Mouse (Mus musculus) G1E (cell line): Measurements from ENCODE around the gene Kank4. TPM values are rescaled to one million over a fixed set of nuclear protein-coding genes. Genes with fewer than 3 reads are reported as not detected.

Experiments
- ATAC-seq: 2 replicates; pipeline ENCODE4 v1.8.0; 2016; ENCODE audit warnings: mild to moderate bottlenecking; ENCODE audit not compliant: insufficient number of reproducible peaks, poor library complexity, low FRiP score, severe bottlenecking; ENCODE audit errors: extremely low read depth
- DNase-seq: peaks from one replicate; pipeline ENCODE4 v3.0.0; 2012; ENCODE audit warnings: low spot score
- H3K27me3 ChIP-seq: 2 replicates; pipeline ENCODE4 v1.6.1; 2012; ENCODE audit warnings: mild to moderate bottlenecking, low read length, inconsistent platforms; ENCODE audit not compliant: insufficient read depth
- H3K36me3 ChIP-seq: replicated peaks from 2 replicates; pipeline ENCODE3; 2012; ENCODE audit warnings: mild to moderate bottlenecking, inconsistent platforms
- H3K4me1 ChIP-seq: 2 replicates; pipeline ENCODE4 v1.6.1; 2012; ENCODE audit warnings: low read depth, low read length, inconsistent platforms, mixed read lengths; ENCODE audit not compliant: insufficient read depth
- H3K4me3 ChIP-seq: 2 replicates; pipeline ENCODE4 v1.5.1; 2012; ENCODE audit warnings: low read depth, mild to moderate bottlenecking, inconsistent platforms, low read length, moderate library complexity, mixed read lengths
- H3K9me3 ChIP-seq: replicated peaks from 2 replicates; pipeline ENCODE4 v1.6.1; 2012; ENCODE audit warnings: inconsistent platforms
- CTCF ChIP-seq: IDR thresholded peaks from 2 replicates; pipeline ENCODE4 v1.5.1; 2012; ENCODE audit warnings: low read depth, low read length, inconsistent platforms, mixed read lengths
- GATA1 ChIP-seq: IDR thresholded peaks from 2 replicates; pipeline ENCODE4 v1.6.1; 2012; ENCODE audit warnings: borderline replicate concordance, low read length, inconsistent platforms, mixed read lengths
- GATA2 ChIP-seq: IDR thresholded peaks from 2 replicates; pipeline ENCODE4 v1.6.1; 2012; ENCODE audit warnings: low read depth, low read length, inconsistent platforms, borderline replicate concordance
- POLR2AphosphoS5 ChIP-seq: IDR thresholded peaks from 2 replicates; pipeline ENCODE4 v1.6.1; 2012; ENCODE audit warnings: low read depth, low read length, inconsistent platforms; ENCODE audit not compliant: insufficient replicate concordance
- TAL1 ChIP-seq: conservative IDR thresholded peaks from 2 replicates; pipeline ENCODE4 v1.6.1; 2012; ENCODE audit warnings: low read depth, low read length, inconsistent platforms, mixed read lengths
- polyA plus RNA-seq: library from polyadenylated mRNA; stranded (reverse); fragments of >175 nt; gene quantifications from 2 replicates; pipeline ENCODE4 v1.2.3, GENCODE M21; 2012
- total RNA-seq, 2 experiments: library from RNA; stranded (forward) in 1 of 2; stranded (reverse) in 1 of 2; fragments of 200-1000 nt in 1 of 2; fragments of >200 nt in 1 of 2; fragmentation: Nextera tagmentation in 1 of 2; gene quantifications; 2 replicates each; pipeline ENCODE4 v1.2.3; 2014 to 2017

Kank4 gene
- total and polyA plus RNA-seq, 3 experiments, result 0.33 TPM; not detected in 2

GRCm38 (mm10) chr4:98786281-98786680, 31.1 kb downstream of the Kank4 start:
- Histone ChIP-seq H3K9me3 (peaks cover 86% of the 10 kb centered on the region), H3K4me1 (no peaks in the 10 kb centered on the region), H3K4me3 (no peak overlapping the region), H3K27me3 (no peaks in the 10 kb centered on the region), H3K36me3 (no peaks in the 10 kb centered on the region)
- DNase-seq, result no peak
- no peak for TF ChIP-seq GATA2
- no peak for TF ChIP-seq TAL1
- no peak for TF ChIP-seq CTCF
- TF ChIP-seq GATA1, result no peak
- no peak for TF ChIP-seq POLR2AphosphoS5
- ATAC-seq, result no peak

- Histone ChIP-seq H3K9me3 (peaks cover 84% of the 10 kb centered on the region), H3K36me3 (no peaks in the 10 kb centered on the region), H3K4me3 (no peak overlapping the region), H3K27me3 (no peaks in the 10 kb centered on the region), H3K4me1 (no peaks in the 10 kb centered on the region)
- no peak for TF ChIP-seq GATA1
- no peak for TF ChIP-seq POLR2AphosphoS5
- TF ChIP-seq TAL1, result no peak
- TF ChIP-seq GATA2, result no peak
- TF ChIP-seq CTCF, result no peak
- no peak for DNase-seq
- ATAC-seq, result no peak
Observed at GRCm38 (mm10) chr4:98785851-98786250, 31.5 kb downstream of the Kank4 start.

GRCm38 (mm10) chr4:98778219-98778618, 39.1 kb downstream of the Kank4 start:
- no peaks in the 10 kb centered on the region for H3K4me1 ChIP-seq
- no peaks in the 10 kb centered on the region for H3K27me3 ChIP-seq
- no peak for ATAC-seq
- no peak for DNase-seq
- TF ChIP-seq CTCF (no peak), TAL1 (no peak), GATA1 (no peak), POLR2AphosphoS5 (no peak), GATA2 (no peak)
- H3K9me3 ChIP-seq, result peaks cover 88% of the 10 kb centered on the region
- H3K4me3 ChIP-seq, result no peak overlapping the region
- no peaks in the 10 kb centered on the region for H3K36me3 ChIP-seq

GRCm38 (mm10) chr4:98777464-98777863, 39.9 kb downstream of the Kank4 start:
- ATAC-seq, result no peak
- no peak for TF ChIP-seq POLR2AphosphoS5
- no peak for TF ChIP-seq TAL1
- TF ChIP-seq CTCF, result no peak
- TF ChIP-seq GATA1, result no peak
- TF ChIP-seq GATA2, result no peak
- DNase-seq, result no peak
- no peaks in the 10 kb centered on the region for H3K36me3 ChIP-seq
- no peaks in the 10 kb centered on the region for H3K27me3 ChIP-seq
- no peaks in the 10 kb centered on the region for H3K4me1 ChIP-seq
- H3K4me3 ChIP-seq, result no peak overlapping the region
- peaks cover 87% of the 10 kb centered on the region for H3K9me3 ChIP-seq

- H3K27me3 ChIP-seq, result no peaks in the 10 kb centered on the region
- no peaks in the 10 kb centered on the region for H3K4me1 ChIP-seq
- ATAC-seq (no peak), DNase-seq (no peak)
- peaks cover 85% of the 10 kb centered on the region for H3K9me3 ChIP-seq
- no peak overlapping the region for H3K4me3 ChIP-seq
- no peaks in the 10 kb centered on the region for H3K36me3 ChIP-seq
- TF ChIP-seq GATA2 (no peak), GATA1 (no peak), TAL1 (no peak), CTCF (no peak), POLR2AphosphoS5 (no peak)
Observed at GRCm38 (mm10) chr4:98776721-98777427, 40.5 kb downstream of the Kank4 start.

GRCm38 (mm10) chr4:98773785-98774184, 43.6 kb downstream of the Kank4 start:
- no peak for TF ChIP-seq GATA2
- TF ChIP-seq POLR2AphosphoS5, result no peak
- no peak for TF ChIP-seq GATA1
- Histone ChIP-seq H3K4me1 (no peaks in the 10 kb centered on the region), H3K36me3 (no peaks in the 10 kb centered on the region), H3K9me3 (peaks cover 75% of the 10 kb centered on the region), H3K27me3 (no peaks in the 10 kb centered on the region), H3K4me3 (no peak overlapping the region)
- ATAC-seq (no peak), DNase-seq (no peak)
